Mouse (Mus musculus) testis, adult 2 months (tissue): ENCODE results near the gene Pnpla1. TPM values are rescaled to one million over a fixed set of nuclear protein-coding genes. Genes with fewer than 3 reads are reported as not detected.
A peak's percentile ranks its signal among the peaks of the same experiment; 100 is the strongest.
"Not testable (repeated sequence)": the region's sequence is repeated elsewhere in the genome, so short reads cannot be mapped to it uniquely, and the experiment has no call there.

Experiments used
- H3K27ac ChIP-seq: fragments of 200-500 bp; 2 replicates; pipeline ENCODE4 v1.5.1; 2012; ENCODE audit warnings: low read depth, low read length; ENCODE audit not compliant: control insufficient read depth, insufficient read depth
- H3K27me3 ChIP-seq: fragments of 200-500 bp; 2 replicates; pipeline ENCODE4 v1.6.1; 2012; ENCODE audit warnings: mild to moderate bottlenecking, low read length, moderate library complexity; ENCODE audit not compliant: control insufficient read depth, insufficient read depth
- H3K36me3 ChIP-seq: fragments of 200-500 bp; 2 replicates; pipeline ENCODE4 v1.6.1; 2012; ENCODE audit warnings: mild to moderate bottlenecking, low read length; ENCODE audit not compliant: control insufficient read depth, insufficient read depth
- H3K4me1 ChIP-seq: fragments of 200-500 bp; 2 replicates; pipeline ENCODE4 v1.6.1; 2012; ENCODE audit warnings: low read length; ENCODE audit not compliant: control insufficient read depth, insufficient read depth
- H3K4me3 ChIP-seq: fragments of 200-500 bp; 2 replicates; pipeline ENCODE4 v1.5.1; 2012; ENCODE audit warnings: low read depth, mild to moderate bottlenecking, low read length, moderate library complexity, mixed read lengths; ENCODE audit not compliant: control insufficient read depth
- CTCF ChIP-seq: fragments of 200-500 bp; IDR thresholded peaks from 2 replicates; pipeline ENCODE4 v1.5.1; 2012; ENCODE audit warnings: low read depth, mild to moderate bottlenecking, inconsistent platforms, low read length, moderate library complexity; ENCODE audit not compliant: control insufficient read depth, insufficient read depth, insufficient replicate concordance
- POLR2A ChIP-seq: fragments of 200-500 bp; IDR thresholded peaks from 2 replicates; pipeline ENCODE4 v1.6.1; 2012; ENCODE audit warnings: low read depth, mild to moderate bottlenecking, inconsistent platforms, low read length, moderate library complexity; ENCODE audit not compliant: control insufficient read depth
- polyA plus RNA-seq: library from polyadenylated mRNA; depleted of rRNA; stranded (reverse); fragments of >200 nt; gene quantifications from 2 replicates; pipeline ENCODE4 v1.2.3, GENCODE M21; 2012; rRNA removed

Gene Pnpla1
- 0.76 and 0.79 TPM in 2 replicates for polyA plus RNA-seq

GRCm38 (mm10) chr17:28858205-28858604 lies at the start of gene Pnpla1:
Pnpla1 (plus strand) TSS chr17:28858411.
- Histone ChIP-seq H3K27ac (no peak within 1 kb of the TSS), H3K27me3 (peaks cover 2% of the 10 kb centered on the region; the same call in 1 of the 2 replicates), H3K4me3 (peak within 1 kb of the TSS; percentile 85), H3K4me1 (peaks cover 13% of the 10 kb centered on the region), H3K36me3 (no peaks in the 10 kb centered on the region)
- no peak for TF ChIP-seq CTCF
- TF ChIP-seq POLR2A: no peak

GRCm38 (mm10) chr17:28808714-28809113 lies 49.5 kb upstream of the Pnpla1 start:
- TF ChIP-seq POLR2A (no peak), CTCF (no peak)

DNA sequence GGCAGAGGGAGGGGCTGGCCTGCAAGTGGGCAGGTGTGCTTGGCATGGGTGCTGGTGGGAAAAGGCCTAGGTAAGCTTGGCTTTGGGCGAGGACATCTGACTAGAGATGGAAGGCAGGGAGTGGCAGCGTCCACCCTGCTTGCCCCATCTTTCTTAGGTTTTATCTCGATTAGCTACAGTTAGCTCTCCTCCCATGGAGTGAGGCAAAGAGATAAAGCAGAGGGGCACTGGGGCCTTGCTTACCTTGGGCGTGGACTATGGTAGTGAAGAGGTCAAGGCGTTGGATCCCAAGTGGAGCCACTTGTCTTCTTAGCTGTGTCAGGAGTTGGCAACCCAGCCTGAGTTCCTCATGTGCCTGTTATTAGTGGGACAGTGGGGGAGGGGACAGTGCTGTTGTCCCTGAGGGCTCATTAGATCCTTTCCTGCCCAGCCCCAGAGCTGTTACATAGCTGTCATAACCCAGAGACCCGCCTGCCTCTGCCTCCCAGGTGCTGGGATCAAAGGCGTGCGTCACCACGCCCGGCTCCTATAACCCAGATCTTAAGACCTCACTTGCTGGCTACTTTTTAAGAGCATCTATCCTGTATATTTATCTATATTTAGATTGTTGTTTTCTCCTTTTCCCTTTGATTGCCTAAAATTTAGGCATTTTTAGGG lies 48.9 kb upstream of the Pnpla1 start:
- TF ChIP-seq POLR2A (no peak), CTCF (no peak)
- Histone ChIP-seq H3K4me1 (peaks cover 8% of the 10 kb centered on the region), H3K27me3 (no peaks in the 10 kb centered on the region), H3K27ac (no peak overlapping the region), H3K4me3 (no peak overlapping the region), H3K36me3 (no peaks in the 10 kb centered on the region; the same call in none of the 2 replicates)

More at GRCm38 (mm10) chr17:28808714-28809113, 49.5 kb upstream of the Pnpla1 start:
- Histone ChIP-seq H3K36me3 (no peaks in the 10 kb centered on the region; the same call in none of the 2 replicates), H3K27me3 (no peaks in the 10 kb centered on the region), H3K4me1 (peaks cover 8% of the 10 kb centered on the region), H3K4me3 (no peak overlapping the region), H3K27ac (no peak overlapping the region)

GRCm38 (mm10) chr17:28812345-28812744 lies 45.9 kb upstream of the Pnpla1 start:
- Histone ChIP-seq H3K4me1 (peaks cover 8% of the 10 kb centered on the region), H3K27me3 (no peaks in the 10 kb centered on the region), H3K4me3 (no peak overlapping the region), H3K27ac (no peak overlapping the region), H3K36me3 (peaks cover 1% of the 10 kb centered on the region)
- TF ChIP-seq POLR2A: no peak
- TF ChIP-seq CTCF: no peak

DNA sequence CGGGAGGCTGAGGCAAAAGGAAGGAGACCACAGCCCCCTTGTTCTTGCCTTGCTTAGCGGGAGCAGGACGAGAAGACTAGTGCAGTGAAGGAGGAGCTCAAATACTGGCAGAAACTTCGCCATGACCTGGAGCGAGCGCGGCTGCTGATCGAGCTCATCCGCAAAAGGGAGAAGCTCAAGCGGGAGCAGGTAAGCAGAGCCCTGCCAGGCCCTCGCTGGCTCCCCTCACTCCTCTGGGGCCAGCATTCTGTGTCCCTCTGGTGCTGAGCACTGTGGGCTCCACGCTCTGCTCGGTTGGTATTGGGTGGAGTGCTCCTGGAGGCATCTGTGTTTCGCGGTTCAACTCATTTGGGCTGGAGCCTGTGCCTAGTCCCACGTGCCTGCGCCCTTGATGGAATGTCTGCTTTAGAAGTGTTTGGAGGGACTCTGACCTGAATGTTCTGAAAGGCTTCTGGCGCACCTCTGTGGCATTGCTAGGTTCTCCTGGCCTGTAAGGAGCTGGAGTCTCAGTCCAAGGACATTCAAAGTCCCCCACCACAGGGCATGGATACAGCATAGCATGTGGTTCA lies 43.6 kb upstream of the Pnpla1 start:
- no peaks in the 10 kb centered on the region for H3K27me3 ChIP-seq
- no peak overlapping the region for H3K4me3 ChIP-seq
- H3K36me3 ChIP-seq: peaks cover 1% of the 10 kb centered on the region
- TF ChIP-seq POLR2A: no peak
- no peaks in the 10 kb centered on the region for H3K4me1 ChIP-seq
- no peak overlapping the region for H3K27ac ChIP-seq

- Histone ChIP-seq H3K27ac (no peak overlapping the region), H3K4me1 (no peaks in the 10 kb centered on the region), H3K36me3 (peaks cover 1% of the 10 kb centered on the region), H3K27me3 (no peaks in the 10 kb centered on the region), H3K4me3 (no peak overlapping the region)
- TF ChIP-seq CTCF (no peak), POLR2A (no peak)
These were observed 42.7 kb upstream of the Pnpla1 start for GRCm38 (mm10) chr17:28815384-28816004.

GRCm38 (mm10) chr17:28816326-28816725 lies 41.9 kb upstream of the Pnpla1 start:
- H3K27ac ChIP-seq, H3K36me3 ChIP-seq, H3K27me3 ChIP-seq, H3K4me1 ChIP-seq, H3K4me3 ChIP-seq: not testable (repeated sequence)
